Mouse (Mus musculus): Measurements from ENCODE around the gene Serpina3f. TPM values are rescaled to one million over a fixed set of nuclear protein-coding genes. Genes with fewer than 3 reads are reported as not detected.
"Not testable (repeated sequence)": the region's sequence is repeated elsewhere in the genome, so short reads cannot be mapped to it uniquely, and the experiment has no call there.

Serpina3f gene
- polyA plus RNA-seq, 1 experiment from 2014 or later: 0.11 TPM

- H3K27ac ChIP-seq (replicated peaks): no peak overlapping the region
- no peak overlapping the region for H3K4me3 ChIP-seq
- no peak for DNase-seq (ENCODE audit: low spot score)
- H3K9me3 ChIP-seq: no peaks in the 10 kb centered on the region
- H3K36me3 ChIP-seq (replicated peaks): no peaks in the 10 kb centered on the region
- WGBS: 81% methylated on average over 1 of the region's 1 CpGs
- H3K4me1 ChIP-seq: no peaks in the 10 kb centered on the region
- H3K27me3 ChIP-seq (replicated peaks; ENCODE audit: low read depth, poor library complexity, severe bottlenecking): no peaks in the 10 kb centered on the region
Observed at GRCm38 (mm10) chr12:104221616-104222015, 7.3 kb downstream of the Serpina3f start.

GRCm38 (mm10) chr12:104223690-104224089, 9.3 kb downstream of the Serpina3f start:
- H3K4me1 ChIP-seq: no peaks in the 10 kb centered on the region
- no peak overlapping the region for H3K4me3 ChIP-seq
- H3K27ac ChIP-seq (replicated peaks): no peak overlapping the region
- no peaks in the 10 kb centered on the region for H3K27me3 ChIP-seq (replicated peaks; ENCODE audit: low read depth, poor library complexity, severe bottlenecking)
- 83% methylated on average over 1 of the region's 1 CpGs for WGBS
- no peaks in the 10 kb centered on the region for H3K36me3 ChIP-seq (replicated peaks)
- H3K9me3 ChIP-seq: no peaks in the 10 kb centered on the region
- DNase-seq (ENCODE audit: low spot score): no peak

- Histone ChIP-seq H3K27ac (replicated peaks) (no peak overlapping the region), H3K27me3 (replicated peaks; ENCODE audit: low read depth, poor library complexity, severe bottlenecking) (no peaks in the 10 kb centered on the region), H3K9me3 (no peaks in the 10 kb centered on the region), H3K4me3 (no peak overlapping the region), H3K36me3 (replicated peaks) (no peaks in the 10 kb centered on the region), H3K4me1 (no peaks in the 10 kb centered on the region)
- WGBS: 68% methylated on average over 7 of the region's 7 CpGs
- no peak for DNase-seq (ENCODE audit: low spot score)
Observed at GRCm38 (mm10) chr12:104224598-104225300, 10.4 kb downstream of the Serpina3f start.

GRCm38 (mm10) chr12:104230762-104231161, 16.4 kb downstream of the Serpina3f start:
- H3K4me1 ChIP-seq: peaks cover 9% of the 10 kb centered on the region
- DNase-seq (ENCODE audit: low spot score): no peak
- 50% methylated on average over 2 of the region's 2 CpGs for WGBS
- no peaks in the 10 kb centered on the region for H3K9me3 ChIP-seq
- no peaks in the 10 kb centered on the region for H3K36me3 ChIP-seq (replicated peaks)
- H3K27ac ChIP-seq (replicated peaks): no peak overlapping the region
- no peak overlapping the region for H3K4me3 ChIP-seq
- H3K27me3 ChIP-seq (replicated peaks; ENCODE audit: low read depth, poor library complexity, severe bottlenecking): no peaks in the 10 kb centered on the region

GRCm38 (mm10) chr12:104235915-104236314, 21.6 kb downstream of the Serpina3f start, which contains the start of gene Serpina3g:
TSS of gene Serpina3g (plus strand) at chr12:104236245.
- 71% methylated on average over 5 of the region's 5 CpGs for WGBS

GRCm38 (mm10) chr12:104238048-104238447, 23.7 kb downstream of the Serpina3f start:
- not testable (repeated sequence) for DNase-seq (ENCODE audit: low spot score); H3K27ac ChIP-seq (replicated peaks); H3K4me1 ChIP-seq; H3K4me3 ChIP-seq; H3K36me3 ChIP-seq (replicated peaks); H3K27me3 ChIP-seq (replicated peaks; ENCODE audit: low read depth, poor library complexity, severe bottlenecking); H3K9me3 ChIP-seq
- WGBS: 89% methylated on average over 1 of the region's 1 CpGs

More at GRCm38 (mm10) chr12:104235915-104236314, 21.6 kb downstream of the Serpina3f start, which contains the start of gene Serpina3g:
- Histone ChIP-seq H3K4me1 (peaks cover 11% of the 10 kb centered on the region), H3K36me3 (replicated peaks) (no peaks in the 10 kb centered on the region), H3K27me3 (replicated peaks; ENCODE audit: low read depth, poor library complexity, severe bottlenecking) (no peaks in the 10 kb centered on the region), H3K4me3 (no peak within 1 kb of the TSS), H3K27ac (replicated peaks) (no peak within 1 kb of the TSS), H3K9me3 (no peaks in the 10 kb centered on the region)
- DNase-seq (ENCODE audit: low spot score): no peak

- H3K4me1 ChIP-seq: peaks cover 5% of the 10 kb centered on the region; the same call in 1 of the 2 replicates
- H3K36me3 ChIP-seq (replicated peaks): no peaks in the 10 kb centered on the region
- no peaks in the 10 kb centered on the region for H3K27me3 ChIP-seq (replicated peaks; ENCODE audit: low read depth, poor library complexity, severe bottlenecking)
Observed at GRCm38 (mm10) chr12:104243307-104243706, 29.0 kb downstream of the Serpina3f start.

GRCm38 (mm10) chr12:104245092-104245491, 30.7 kb downstream of the Serpina3f start:
- H3K27ac ChIP-seq (replicated peaks): no peak overlapping the region
- DNase-seq (ENCODE audit: low spot score): no peak
- no peaks in the 10 kb centered on the region for H3K27me3 ChIP-seq (replicated peaks; ENCODE audit: low read depth, poor library complexity, severe bottlenecking)
- no peaks in the 10 kb centered on the region for H3K36me3 ChIP-seq (replicated peaks)
- H3K4me3 ChIP-seq: no peak overlapping the region
- H3K9me3 ChIP-seq: no peaks in the 10 kb centered on the region
- 80% methylated on average over 1 of the region's 1 CpGs for WGBS
- peaks cover 5% of the 10 kb centered on the region; the same call in 1 of the 2 replicates for H3K4me1 ChIP-seq

More at GRCm38 (mm10) chr12:104243307-104243706, 29.0 kb downstream of the Serpina3f start:
- H3K9me3 ChIP-seq: no peaks in the 10 kb centered on the region
- no peak for DNase-seq (ENCODE audit: low spot score)
- no peak overlapping the region for H3K4me3 ChIP-seq
- no peak overlapping the region for H3K27ac ChIP-seq (replicated peaks)

- no peaks in the 10 kb centered on the region for H3K27me3 ChIP-seq (replicated peaks; ENCODE audit: low read depth, poor library complexity, severe bottlenecking)
- H3K4me3 ChIP-seq: no peak overlapping the region
- DNase-seq (ENCODE audit: low spot score): no peak
- 80% methylated on average over 3 of the region's 3 CpGs for WGBS
- peaks cover 5% of the 10 kb centered on the region; the same call in 1 of the 2 replicates for H3K4me1 ChIP-seq
- H3K27ac ChIP-seq (replicated peaks): no peak overlapping the region
- H3K36me3 ChIP-seq (replicated peaks): no peaks in the 10 kb centered on the region
- no peaks in the 10 kb centered on the region for H3K9me3 ChIP-seq
Observed at GRCm38 (mm10) chr12:104245595-104245994, 31.3 kb downstream of the Serpina3f start.

- Histone ChIP-seq H3K36me3 (replicated peaks) (no peaks in the 10 kb centered on the region), H3K27ac (replicated peaks) (no peak overlapping the region), H3K4me1 (peaks cover 5% of the 10 kb centered on the region; the same call in 1 of the 2 replicates), H3K27me3 (replicated peaks; ENCODE audit: low read depth, poor library complexity, severe bottlenecking) (no peaks in the 10 kb centered on the region), H3K4me3 (no peak overlapping the region), H3K9me3 (no peaks in the 10 kb centered on the region)
- no peak for DNase-seq (ENCODE audit: low spot score)
Observed at GRCm38 (mm10) chr12:104247553-104248002, 33.2 kb downstream of the Serpina3f start.

- H3K27me3 ChIP-seq (replicated peaks; ENCODE audit: low read depth, poor library complexity, severe bottlenecking): no peaks in the 10 kb centered on the region
- H3K4me1 ChIP-seq: peaks cover 5% of the 10 kb centered on the region; the same call in 1 of the 2 replicates
- no peak overlapping the region for H3K27ac ChIP-seq (replicated peaks)
Observed at GRCm38 (mm10) chr12:104248231-104248630, 33.9 kb downstream of the Serpina3f start.

GRCm38 (mm10) chr12:104261041-104261440, 46.7 kb downstream of the Serpina3f start:
- 70% methylated on average over 3 of the region's 3 CpGs for WGBS
- no peaks in the 10 kb centered on the region for H3K9me3 ChIP-seq
- H3K27ac ChIP-seq (replicated peaks): no peak overlapping the region
- no peaks in the 10 kb centered on the region for H3K27me3 ChIP-seq (replicated peaks; ENCODE audit: low read depth, poor library complexity, severe bottlenecking)
- no peaks in the 10 kb centered on the region for H3K36me3 ChIP-seq (replicated peaks)
- H3K4me3 ChIP-seq: no peak overlapping the region
- no peak for DNase-seq (ENCODE audit: low spot score)
- peaks cover 10% of the 10 kb centered on the region for H3K4me1 ChIP-seq

More at GRCm38 (mm10) chr12:104248231-104248630, 33.9 kb downstream of the Serpina3f start:
- no peak for DNase-seq (ENCODE audit: low spot score)
- Histone ChIP-seq H3K36me3 (replicated peaks) (no peaks in the 10 kb centered on the region), H3K4me3 (no peak overlapping the region), H3K9me3 (no peaks in the 10 kb centered on the region)
- 73% methylated on average over 3 of the region's 3 CpGs for WGBS

GRCm38 (mm10) chr12:104262863-104263262, 48.5 kb downstream of the Serpina3f start, which contains the start of gene Serpina3i:
TSS of gene Serpina3i (plus strand) at chr12:104263122.
- no peaks in the 10 kb centered on the region for H3K9me3 ChIP-seq
- H3K36me3 ChIP-seq (replicated peaks): no peaks in the 10 kb centered on the region
- peaks cover 10% of the 10 kb centered on the region for H3K4me1 ChIP-seq
- H3K27ac ChIP-seq (replicated peaks): no peak within 1 kb of the TSS
- peak; percentile 15 for DNase-seq (ENCODE audit: low spot score)
- no peaks in the 10 kb centered on the region for H3K27me3 ChIP-seq (replicated peaks; ENCODE audit: low read depth, poor library complexity, severe bottlenecking)
- H3K4me3 ChIP-seq: no peak within 1 kb of the TSS

All from embryonic facial prominence, embryonic 10.5 days (tissue).